Mouse (Mus musculus) heart, embryonic 14.5 days (tissue): Measurements from ENCODE around the gene Slc25a41. TPM values are rescaled to one million over a fixed set of nuclear protein-coding genes. Genes with fewer than 3 reads are reported as not detected.

Experiments
- ATAC-seq: fragments of 200-750 bp; cut with Nextera tagmentation; 2 replicates; pipeline ENCODE4 v1.8.0; 2017; ENCODE audit warnings: low read depth, moderate TSS enrichment; ENCODE audit not compliant: insufficient number of reproducible peaks, insufficient read depth, low FRiP score
- H3K27ac ChIP-seq, 2 experiments: fragments of 200-500 bp in 1 of 2; fragments of 300-500 bp in 1 of 2; sonication (generic) in 1 of 2; replicated peaks in 1 of 2; 2 replicates each; pipeline ENCODE4 v1.5.1; 2012 to 2014; ENCODE audit warnings: low read depth in 2 of 2, low read length in 2 of 2, control low read depth in 1 of 2, mild to moderate bottlenecking in 1 of 2, mixed read lengths in 1 of 2; ENCODE audit not compliant: control insufficient read depth in 1 of 2, insufficient read depth in 1 of 2
- H3K27me3 ChIP-seq: fragments of 300-500 bp; sonication (generic); 2 replicates; pipeline ENCODE4 v1.6.1; 2014; ENCODE audit warnings: mild to moderate bottlenecking, low read length, control low read depth; ENCODE audit not compliant: control insufficient read depth, insufficient read depth
- H3K36me3 ChIP-seq: fragments of 300-500 bp; sonication (generic); 2 replicates; pipeline ENCODE4 v1.6.1; 2014; ENCODE audit warnings: mild to moderate bottlenecking, control low read depth, low read length, mixed read lengths; ENCODE audit not compliant: control insufficient read depth, insufficient read depth
- H3K4me1 ChIP-seq, 2 experiments: fragments of 200-500 bp in 1 of 2; fragments of 300-500 bp in 1 of 2; sonication (generic) in 1 of 2; 2 replicates each; pipeline ENCODE4 v1.6.1; 2012 to 2014; ENCODE audit warnings: low read length in 2 of 2, control low read depth in 1 of 2, mixed read lengths in 1 of 2; ENCODE audit not compliant: control insufficient read depth in 2 of 2, insufficient read depth in 2 of 2
- H3K4me2 ChIP-seq: fragments of 300-500 bp; sonication (generic); 2 replicates; pipeline ENCODE4 v1.6.1; 2014; ENCODE audit warnings: mild to moderate bottlenecking, low read length
- H3K4me3 ChIP-seq, 2 experiments: fragments of 200-500 bp in 1 of 2; fragments of 300-500 bp in 1 of 2; sonication (generic) in 1 of 2; 2 replicates each; pipeline ENCODE4 v1.5.1; 2012 to 2014; ENCODE audit warnings: low read length in 2 of 2, mild to moderate bottlenecking in 2 of 2, control low read depth in 1 of 2, low read depth in 1 of 2, moderate library complexity in 1 of 2; ENCODE audit not compliant: control insufficient read depth in 1 of 2, insufficient read depth in 1 of 2
- H3K9ac ChIP-seq: fragments of 300-500 bp; sonication (generic); 2 replicates; pipeline ENCODE4 v1.6.1; 2014; ENCODE audit warnings: mild to moderate bottlenecking, low read length
- H3K9me3 ChIP-seq: fragments of 300-500 bp; sonication (generic); 2 replicates; pipeline ENCODE4 v1.6.1; 2016; ENCODE audit warnings: low read length, control low read depth; ENCODE audit not compliant: control insufficient read depth
- WGBS: fragments of 180-500 bp; shearing (Covaris S2); extraction: QIAGEN DNeasy Blood & Tissue Kit; methylation state at CpG from one replicate; pipeline ENCODE4 v1.1.7; 2014; 5-methylcytosine and 5-hydroxymethylcytosine counted together
- polyA plus RNA-seq: library from polyadenylated mRNA; unstranded; fragments of >200 nt; fragmentation: Nextera tagmentation; extraction: Ambion mirVana; gene quantifications from 2 replicates; pipeline ENCODE4 v1.2.1, GENCODE M21; 2014

The Slc25a41 gene
- polyA plus RNA-seq, 1 experiment from 2014 or later: not detected

DNA sequence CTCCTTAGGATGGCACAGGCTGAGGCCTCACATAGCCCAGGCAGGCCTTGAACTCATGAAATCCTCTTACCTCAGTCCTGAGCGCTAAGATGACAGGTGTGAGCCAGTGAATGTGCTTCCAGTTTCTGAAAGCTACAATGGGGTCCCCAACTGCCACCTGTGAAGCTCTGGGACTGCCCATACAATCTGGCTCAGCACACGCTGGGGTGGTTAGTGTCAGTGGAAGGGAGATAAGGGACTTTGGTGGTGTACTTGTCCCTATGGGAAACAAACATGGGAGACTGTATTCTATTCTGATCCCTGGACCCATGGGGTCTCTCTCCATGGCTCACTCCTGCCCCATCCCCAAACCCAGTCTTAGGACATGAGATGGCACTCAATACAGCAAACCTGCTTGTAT lies 21.8 kb downstream of the Slc25a41 start:
- no peak for ATAC-seq
- 83% methylated on average over 2 of the region's 2 CpGs for WGBS
- H3K27ac ChIP-seq: no peak overlapping the region
- no peak overlapping the region for H3K4me2 ChIP-seq
- no peaks in the 10 kb centered on the region for H3K9me3 ChIP-seq
- no peaks in the 10 kb centered on the region for H3K4me1 ChIP-seq
- H3K27me3 ChIP-seq: no peaks in the 10 kb centered on the region
- no peak overlapping the region for H3K9ac ChIP-seq
- peaks cover 52% of the 10 kb centered on the region for H3K36me3 ChIP-seq
- H3K4me3 ChIP-seq: no peak overlapping the region

DNA sequence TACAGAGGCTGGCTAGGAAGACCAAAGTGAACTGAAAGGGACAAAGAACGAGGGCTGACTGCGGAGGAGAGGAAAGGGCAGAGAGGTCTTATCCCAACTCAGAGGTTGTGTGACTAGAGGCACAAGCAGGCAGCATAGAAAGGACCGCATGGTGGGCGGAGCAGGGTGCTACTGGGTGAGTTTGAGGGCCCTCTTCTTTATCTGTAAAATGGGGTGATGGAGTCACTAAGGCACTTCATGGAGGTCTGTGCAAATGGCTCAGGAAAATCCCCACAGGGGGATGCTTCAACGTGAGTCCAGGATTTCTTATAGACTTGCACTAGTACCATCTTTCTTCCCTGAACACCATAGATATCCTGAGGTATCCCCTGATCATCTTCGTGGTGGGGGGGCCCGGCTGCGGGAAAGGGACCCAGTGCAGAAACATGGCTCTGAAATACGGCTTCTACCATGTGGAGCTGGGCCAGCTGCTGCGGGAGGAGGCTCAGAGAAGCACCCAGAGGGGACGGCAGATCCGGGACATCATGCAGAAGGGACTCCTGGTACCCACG lies 29.1 kb downstream of the Slc25a41 start:
- no peaks in the 10 kb centered on the region for H3K27me3 ChIP-seq
- 69% methylated on average over 13 of the region's 13 CpGs for WGBS
- H3K4me3 ChIP-seq: peak overlapping the region in 1 of 2 experiments; percentile 86; a peak in 1 of 4 replicates
- peak overlapping the region; percentile 74 for H3K4me2 ChIP-seq
- peaks cover 23% of the 10 kb centered on the region for H3K36me3 ChIP-seq
- no peaks in the 10 kb centered on the region for H3K9me3 ChIP-seq
- no peak overlapping the region; a peak in 1 of 4 replicates for H3K27ac ChIP-seq
- ATAC-seq: no peak
- H3K9ac ChIP-seq: peak overlapping the region; percentile 83; the same call in 1 of the 2 replicates
- peaks cover 4 to 11% of the 10 kb centered on the region in 2 experiments; a peak in 2 of 4 replicates for H3K4me1 ChIP-seq

DNA sequence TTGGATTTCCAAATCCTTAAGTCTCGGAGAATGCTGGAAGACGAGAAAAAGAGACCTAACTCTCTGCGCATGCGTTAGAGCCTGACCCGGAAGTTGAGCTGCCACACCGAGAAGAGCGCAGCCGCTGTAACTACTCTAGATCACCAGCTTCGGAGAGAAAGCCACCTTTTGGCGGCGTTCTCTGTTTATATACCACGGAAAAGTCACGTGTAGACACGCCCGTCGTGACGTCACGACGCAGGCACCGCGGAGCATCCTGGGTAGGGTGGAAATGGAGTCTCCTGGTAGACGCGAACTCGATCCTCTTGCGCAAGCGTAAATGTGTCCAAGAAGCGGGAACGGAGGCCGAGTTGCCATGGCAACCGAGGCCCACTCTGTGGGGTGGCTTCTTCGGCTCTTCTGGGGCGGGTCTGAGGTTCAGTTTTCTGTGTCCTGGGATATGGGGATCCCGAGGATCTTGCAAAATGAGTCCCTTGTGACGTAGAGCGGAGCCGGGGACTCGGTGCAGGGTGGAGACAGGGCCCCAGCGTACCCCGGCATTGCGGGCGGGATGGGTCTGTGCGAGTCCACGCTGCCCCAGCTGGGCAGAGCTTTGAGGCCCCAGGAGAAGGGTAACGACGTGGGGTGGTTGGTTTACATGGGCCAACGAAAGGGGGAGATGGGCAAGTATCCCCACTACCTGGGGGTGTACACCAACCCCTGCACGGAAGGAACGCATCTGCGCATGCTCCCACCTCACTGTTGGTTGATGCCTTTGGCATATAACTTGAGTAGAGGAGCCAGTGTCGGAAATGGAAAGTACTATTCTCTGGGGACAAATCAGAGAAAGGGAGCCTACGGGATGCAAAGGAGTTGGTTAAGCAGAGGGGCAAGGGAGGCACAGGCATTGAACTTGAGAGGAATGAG lies 30.0 kb downstream of the Slc25a41 start, which contains the start of the genes Gtf2f1 and Gm17949:
Gene Gtf2f1, minus strand, starts transcription at position 53 of the 906 bp plus-strand sequence.
Gene Gm17949, plus strand, starts transcription at position 234 of the 906 bp plus-strand sequence.
- WGBS: under 1% methylated on average over 51 of the region's 51 CpGs
- peaks cover 32% of the 10 kb centered on the region for H3K36me3 ChIP-seq
- H3K27me3 ChIP-seq: no peaks in the 10 kb centered on the region
- peak within 1 kb of the TSS; percentile 77 to 78 for H3K27ac ChIP-seq
- H3K9ac ChIP-seq: peak within 1 kb of the TSS; percentile 90
- peak within 1 kb of the TSS; percentile 74 for H3K4me2 ChIP-seq
- peak within 1 kb of the TSS; percentile 86 to 95 for H3K4me3 ChIP-seq
- H3K9me3 ChIP-seq: no peaks in the 10 kb centered on the region
- H3K4me1 ChIP-seq: peaks cover 4 to 11% of the 10 kb centered on the region in 2 experiments; a peak in 2 of 4 replicates
- ATAC-seq: peak; percentile 89

DNA sequence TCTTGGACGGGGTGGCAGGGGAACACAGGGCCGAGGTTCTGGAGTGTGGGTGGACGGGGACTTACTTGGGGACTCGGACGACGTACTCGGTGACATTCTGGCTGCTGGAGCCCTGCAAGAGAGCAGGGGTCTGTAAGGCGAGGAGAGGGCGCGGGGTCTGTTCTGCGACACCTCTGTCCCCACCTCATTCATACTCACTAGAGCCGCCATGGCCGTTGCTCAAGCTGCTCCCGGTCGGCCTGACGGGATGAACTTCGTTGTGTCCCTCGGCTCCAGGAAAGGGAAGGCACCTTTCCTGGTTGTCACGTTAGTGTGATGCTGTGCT lies 30.6 kb downstream of the Slc25a41 start:
- H3K4me1 ChIP-seq: peaks cover 4 to 11% of the 10 kb centered on the region in 2 experiments; a peak in 2 of 4 replicates
- H3K4me2 ChIP-seq: peak overlapping the region; percentile 74
- peak; percentile 11 for ATAC-seq
- H3K27me3 ChIP-seq: no peaks in the 10 kb centered on the region
- WGBS: under 1% methylated on average over 19 of the region's 19 CpGs
- H3K9ac ChIP-seq: peak overlapping the region; percentile 90
- H3K27ac ChIP-seq: peak overlapping the region; percentile 77 to 78
- H3K4me3 ChIP-seq: peak overlapping the region; percentile 86 to 95
- peaks cover 38% of the 10 kb centered on the region for H3K36me3 ChIP-seq
- H3K9me3 ChIP-seq: no peaks in the 10 kb centered on the region

DNA sequence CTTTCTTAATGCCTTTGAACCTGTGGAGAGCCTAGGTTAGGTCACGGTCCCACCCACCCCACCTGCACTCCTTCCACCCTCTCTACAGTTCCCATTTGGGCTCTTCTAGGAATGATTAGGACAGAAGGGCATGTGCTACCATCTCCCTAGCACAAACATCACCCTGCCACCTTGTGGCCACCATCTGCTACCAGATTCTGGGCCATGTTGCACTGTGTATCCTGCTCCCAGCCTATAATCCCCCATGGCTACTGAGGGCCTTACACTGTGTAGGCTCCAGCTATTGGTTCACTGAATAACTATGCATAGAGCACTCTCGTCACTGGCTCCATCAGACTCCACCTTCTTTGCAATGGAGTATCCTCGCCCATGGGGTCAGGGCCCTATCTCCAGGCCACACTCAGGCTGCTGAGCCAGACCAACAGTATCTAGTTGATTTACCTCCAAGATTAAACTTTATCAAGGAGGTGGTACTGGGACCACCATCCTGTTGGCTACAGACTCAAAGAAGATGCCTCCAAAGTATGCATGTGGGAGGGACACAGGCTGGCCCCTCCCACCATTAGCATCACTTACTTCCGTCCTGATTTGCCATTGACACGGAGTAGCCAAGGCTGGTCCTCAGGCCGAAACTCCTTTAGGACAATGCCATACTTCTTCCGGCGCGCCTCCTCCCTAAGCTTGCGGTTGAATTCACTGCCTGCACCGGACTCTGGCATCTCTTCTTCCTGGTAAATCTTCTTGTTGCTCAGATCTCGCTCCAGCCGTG lies 34.1 kb downstream of the Slc25a41 start:
- Histone ChIP-seq H3K9me3 (no peaks in the 10 kb centered on the region), H3K36me3 (peaks cover 73% of the 10 kb centered on the region), H3K9ac (no peak overlapping the region), H3K27ac (no peak overlapping the region), H3K27me3 (no peaks in the 10 kb centered on the region), H3K4me2 (no peak overlapping the region), H3K4me3 (no peak overlapping the region), H3K4me1 (peaks cover 4 to 11% of the 10 kb centered on the region in 2 experiments; a peak in 2 of 4 replicates)
- no peak for ATAC-seq
- WGBS: 92% methylated on average over 13 of the region's 13 CpGs

DNA sequence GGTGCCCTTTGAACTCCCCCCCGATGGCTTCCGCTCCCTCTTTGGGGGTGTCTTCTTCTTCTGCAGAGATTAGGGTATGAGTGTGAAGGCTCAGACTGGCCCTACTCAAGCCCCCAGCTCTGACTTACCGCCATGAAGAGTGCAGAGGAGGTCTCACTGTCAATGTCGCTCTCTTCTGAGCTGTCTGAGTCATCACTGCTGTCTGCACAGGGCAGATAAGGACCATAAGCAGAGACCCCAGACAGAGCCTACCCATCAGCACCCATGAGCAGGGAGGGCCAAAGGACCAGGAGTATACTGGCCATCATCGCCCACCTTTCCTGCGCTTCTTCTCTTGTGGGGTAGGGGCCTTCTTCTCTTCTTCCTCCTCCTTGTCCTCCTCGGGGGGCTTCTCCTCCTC lies 37.5 kb downstream of the Slc25a41 start:
- WGBS: 67% methylated on average over 7 of the region's 7 CpGs
- Histone ChIP-seq H3K4me3 (no peak overlapping the region), H3K27ac (no peak overlapping the region), H3K4me1 (peaks cover 19 to 20% of the 10 kb centered on the region in 2 experiments), H3K36me3 (peaks cover 83% of the 10 kb centered on the region), H3K9me3 (no peaks in the 10 kb centered on the region), H3K9ac (no peak overlapping the region), H3K4me2 (no peak overlapping the region), H3K27me3 (no peaks in the 10 kb centered on the region)
- ATAC-seq: no peak

DNA sequence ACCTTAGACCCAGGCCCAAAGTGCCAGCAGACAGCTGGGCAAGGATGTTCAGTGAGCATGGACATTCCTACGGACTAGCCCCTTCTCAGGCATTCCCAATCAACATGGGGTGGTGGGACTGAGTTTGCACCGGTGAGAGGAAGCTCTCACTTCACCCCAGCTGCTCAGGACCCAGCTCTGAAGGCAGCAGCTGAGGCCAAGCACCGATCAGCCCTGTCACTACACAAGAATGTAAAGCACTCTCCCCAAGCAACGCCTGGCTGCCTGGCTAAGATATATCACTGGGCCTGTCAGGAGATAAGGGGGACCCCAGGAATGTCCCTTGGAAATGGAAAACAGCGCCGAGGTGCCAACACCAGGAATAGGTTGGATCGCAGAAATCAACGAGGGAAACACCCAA lies 40.2 kb downstream of the Slc25a41 start:
- Histone ChIP-seq H3K27me3 (no peaks in the 10 kb centered on the region), H3K36me3 (peaks cover 66% of the 10 kb centered on the region), H3K9ac (peak overlapping the region; percentile 67), H3K27ac (peak overlapping the region; percentile 73 to 79), H3K4me1 (peaks cover 26 to 29% of the 10 kb centered on the region in 2 experiments), H3K9me3 (no peaks in the 10 kb centered on the region), H3K4me2 (peak overlapping the region; percentile 37), H3K4me3 (no peak overlapping the region)
- WGBS: 8% methylated on average over 8 of the region's 8 CpGs
- no peak for ATAC-seq
